Mouse (Mus musculus) heart, adult 2 months (tissue): Measurements from ENCODE around the gene Kremen2.

Experiments used
- CTCF ChIP-seq: fragments of 200-600 bp; IDR thresholded peaks from 2 replicates; pipeline ENCODE4 v1.8.1; 2022; ENCODE audit warnings: antibody characterized with exemption, mild to moderate bottlenecking, moderate library complexity
- EP300 ChIP-seq: fragments of 200-500 bp; IDR thresholded peaks from 2 replicates; pipeline ENCODE4 v1.6.1; 2011; ENCODE audit warnings: low read depth, low read length, control low read depth; ENCODE audit not compliant: insufficient read depth
- POLR2A ChIP-seq: fragments of 200-500 bp; IDR thresholded peaks from 2 replicates; pipeline ENCODE4 v1.6.1; 2011; ENCODE audit warnings: mild to moderate bottlenecking, low read depth, low read length, control low read depth; ENCODE audit not compliant: insufficient read depth

GRCm38 (mm10) chr17:23771284-23772218, 25.9 kb upstream of the Kremen2 start, which contains the start of gene Flywch1:
- no peak for TF ChIP-seq CTCF
- TF ChIP-seq POLR2A = no peak; the same call in 1 of the 2 replicates
- peak; percentile 77; the same call in 1 of the 2 replicates for TF ChIP-seq EP300
